Mouse (Mus musculus): Measurements from ENCODE around the gene Naip5. TPM values are rescaled to one million over a fixed set of nuclear protein-coding genes. Genes with fewer than 3 reads are reported as not detected.
"Not testable (repeated sequence)": the region's sequence is repeated elsewhere in the genome, so short reads cannot be mapped to it uniquely, and the experiment has no call there.

Gene Naip5
- polyA plus RNA-seq, 1 experiment from 2014 or later: 0.35 TPM

- ATAC-seq (no peak), DNase-seq (ENCODE audit: low read depth, low spot score) (no peak)
- ChIA-PET CTCF (no interaction called here), POLR2A (no interaction called here)
- in situ Hi-C loops (cut with MboI; ENCODE audit: low pct_unique_long_range_greater_than_20kb): no loop called here
- no peak for TF ChIP-seq CTCF (IDR thresholded peaks at IDR 0.05)
- peaks cover 3% of the 10 kb centered on the region for H3K27me3 ChIP-seq
Measured at GRCm38 (mm10) chr13:100200778-100201177, 45.3 kb downstream of the Naip5 start.

DNA sequence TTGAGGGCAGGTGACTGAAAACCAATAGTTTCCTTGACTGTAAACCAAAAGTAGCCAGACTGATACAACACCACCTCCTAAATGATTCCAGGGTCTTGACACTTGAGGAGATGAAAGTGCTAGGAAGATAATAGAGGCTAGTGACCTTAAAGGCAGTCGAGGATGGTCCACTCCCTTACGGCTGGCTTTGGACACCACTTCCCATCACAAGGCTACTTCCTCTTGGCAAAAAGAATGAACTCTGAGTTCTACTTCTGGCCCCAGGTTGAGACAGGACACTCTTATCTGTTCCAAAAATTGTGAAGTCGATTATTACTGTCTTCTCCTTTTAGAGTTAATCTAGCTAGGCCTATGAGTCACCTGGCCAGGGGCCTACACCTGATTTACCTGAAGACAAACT lies 50.7 kb downstream of the Naip5 start:
- no peak for DNase-seq (ENCODE audit: low read depth, low spot score)
- in situ Hi-C loops (cut with MboI; ENCODE audit: low pct_unique_long_range_greater_than_20kb): no loop called here
- ChIA-PET CTCF (no interaction called here), POLR2A (no interaction called here)
- TF ChIP-seq CTCF (IDR thresholded peaks at IDR 0.05): no peak
- peaks cover 3% of the 10 kb centered on the region for H3K27me3 ChIP-seq
- no peak for ATAC-seq

GRCm38 (mm10) chr13:100183111-100183510 lies 63.0 kb downstream of the Naip5 start:
- CTCF ChIA-PET; POLR2A ChIA-PET; DNase-seq (ENCODE audit: low read depth, low spot score): not testable (repeated sequence)

DNA sequence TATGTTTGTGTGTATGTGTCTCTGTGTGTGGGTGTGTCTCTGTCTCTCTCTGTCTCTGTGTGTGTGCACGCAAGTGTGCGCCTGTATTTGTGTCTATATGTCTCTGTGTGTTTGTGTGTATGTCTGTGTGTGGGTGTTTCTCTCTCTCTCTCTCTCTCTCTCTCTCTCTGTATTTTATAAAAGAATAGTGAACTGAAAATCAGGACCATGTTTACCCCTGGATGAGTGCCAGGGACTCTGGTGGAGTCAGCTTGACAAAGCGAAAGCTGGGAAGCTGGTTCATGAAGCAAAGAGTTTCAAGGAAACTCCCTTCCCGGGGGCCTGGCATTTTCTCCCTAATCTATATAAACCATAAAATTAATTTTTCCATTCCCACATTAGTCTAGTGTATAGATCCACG lies 71.8 kb downstream of the Naip5 start:
- H3K27me3 ChIP-seq; CTCF ChIA-PET; POLR2A ChIA-PET; DNase-seq (ENCODE audit: low read depth, low spot score); in situ Hi-C loops (cut with MboI; ENCODE audit: low pct_unique_long_range_greater_than_20kb); ATAC-seq: not testable (repeated sequence)

More at GRCm38 (mm10) chr13:100183111-100183510, 63.0 kb downstream of the Naip5 start:
- in situ Hi-C loops (cut with MboI; ENCODE audit: low pct_unique_long_range_greater_than_20kb); ATAC-seq; H3K27me3 ChIP-seq: not testable (repeated sequence)

- CTCF ChIA-PET; DNase-seq (ENCODE audit: low read depth, low spot score); in situ Hi-C loops (cut with MboI; ENCODE audit: low pct_unique_long_range_greater_than_20kb); POLR2A ChIA-PET; H3K27me3 ChIP-seq: not testable (repeated sequence)
- ATAC-seq: peak; percentile 47
- TF ChIP-seq CTCF (IDR thresholded peaks at IDR 0.05): peak; percentile 11
Measured at GRCm38 (mm10) chr13:100166378-100166777, 79.7 kb downstream of the Naip5 start.

GRCm38 (mm10) chr13:100162467-100162866 lies 83.7 kb downstream of the Naip5 start:
- POLR2A ChIA-PET; H3K27me3 ChIP-seq; DNase-seq (ENCODE audit: low read depth, low spot score); CTCF ChIA-PET; in situ Hi-C loops (cut with MboI; ENCODE audit: low pct_unique_long_range_greater_than_20kb): not testable (repeated sequence)
- peak; percentile 92 for ATAC-seq

Other genes starting within 250 kb of the Naip5 start
- 55.0 TPM for gene Mccc2, start 230.7 kb downstream of the Naip5 start, polyA plus RNA-seq (2021)
- 17.8 TPM for gene Bdp1, start 142.3 kb downstream of the Naip5 start, polyA plus RNA-seq (2021)
- 32.3 TPM for gene Serf1, start 138.3 kb downstream of the Naip5 start, polyA plus RNA-seq (2021)
- gene Smn1, start 121.5 kb downstream of the Naip5 start, polyA plus RNA-seq (2021): 44.4 TPM
- 0.39 TPM for gene Naip2, start 44.2 kb downstream of the Naip5 start, polyA plus RNA-seq (2021)
- 0.21 TPM for gene Naip6, start 71.4 kb upstream of the Naip5 start, polyA plus RNA-seq (2021)
- gene Naip1, start 206.5 kb upstream of the Naip5 start, polyA plus RNA-seq (2021): 0.04 TPM
- 38.9 TPM for gene Gtf2h2, start 246.3 kb upstream of the Naip5 start, polyA plus RNA-seq (2021)

Measured in Patski (cell line).